Mouse (Mus musculus) intestine, embryonic 16.5 days (tissue): ENCODE results near the gene Ppfibp2. TPM values are rescaled to one million over a fixed set of nuclear protein-coding genes. Genes with fewer than 3 reads are reported as not detected.
A peak's percentile ranks its signal among the peaks of the same experiment; 100 is the strongest.

Experiments
- ATAC-seq: fragments of 200-750 bp; cut with Nextera tagmentation; 2 replicates; pipeline ENCODE4 v1.8.0; 2017; ENCODE audit warnings: moderate TSS enrichment, moderate library complexity
- H3K27ac ChIP-seq: fragments of 300-500 bp; sonication (generic); 2 replicates; pipeline ENCODE4 v1.5.1; 2014; ENCODE audit warnings: mild to moderate bottlenecking, low read length
- H3K27me3 ChIP-seq: fragments of 300-500 bp; sonication (generic); replicated peaks from 2 replicates; pipeline ENCODE4 v1.6.1; 2014; ENCODE audit warnings: low read length, control low read depth, mixed read lengths; ENCODE audit not compliant: control insufficient read depth, insufficient read depth
- H3K36me3 ChIP-seq: fragments of 300-500 bp; sonication (generic); 2 replicates; pipeline ENCODE4 v1.6.1; 2014; ENCODE audit warnings: low read length, control low read depth; ENCODE audit not compliant: control insufficient read depth, insufficient read depth
- H3K4me1 ChIP-seq: fragments of 300-500 bp; sonication (generic); 2 replicates; pipeline ENCODE4 v1.6.1; 2014; ENCODE audit warnings: low read length, control low read depth, mixed read lengths; ENCODE audit not compliant: control insufficient read depth, insufficient read depth
- H3K4me2 ChIP-seq: fragments of 300-500 bp; sonication (generic); 2 replicates; pipeline ENCODE4 v1.6.1; 2014; ENCODE audit warnings: low read depth, low read length, control low read depth
- H3K4me3 ChIP-seq: fragments of 300-500 bp; sonication (generic); 2 replicates; pipeline ENCODE4 v1.5.1; 2014; ENCODE audit warnings: mild to moderate bottlenecking, low read length
- H3K9ac ChIP-seq: fragments of 300-500 bp; sonication (generic); 2 replicates; pipeline ENCODE4 v1.6.1; 2014; ENCODE audit warnings: low read depth, low read length
- H3K9me3 ChIP-seq: fragments of 300-500 bp; sonication (generic); 2 replicates; pipeline ENCODE4 v1.6.1; 2016; ENCODE audit warnings: low read length, control low read depth; ENCODE audit not compliant: control insufficient read depth
- WGBS: fragments of 180-500 bp; shearing (Covaris S2); extraction: QIAGEN DNeasy Blood & Tissue Kit; methylation state at CpG from one replicate; pipeline ENCODE4 v1.1.7; 2014; 5-methylcytosine and 5-hydroxymethylcytosine counted together
- polyA plus RNA-seq: library from polyadenylated mRNA; unstranded; fragments of >200 nt; fragmentation: Nextera tagmentation; extraction: Ambion mirVana; gene quantifications from 2 replicates; pipeline ENCODE4 v1.2.1, GENCODE M21; 2015

Gene Ppfibp2
- 13.7 and 14.7 TPM in 2 replicates for polyA plus RNA-seq

DNA sequence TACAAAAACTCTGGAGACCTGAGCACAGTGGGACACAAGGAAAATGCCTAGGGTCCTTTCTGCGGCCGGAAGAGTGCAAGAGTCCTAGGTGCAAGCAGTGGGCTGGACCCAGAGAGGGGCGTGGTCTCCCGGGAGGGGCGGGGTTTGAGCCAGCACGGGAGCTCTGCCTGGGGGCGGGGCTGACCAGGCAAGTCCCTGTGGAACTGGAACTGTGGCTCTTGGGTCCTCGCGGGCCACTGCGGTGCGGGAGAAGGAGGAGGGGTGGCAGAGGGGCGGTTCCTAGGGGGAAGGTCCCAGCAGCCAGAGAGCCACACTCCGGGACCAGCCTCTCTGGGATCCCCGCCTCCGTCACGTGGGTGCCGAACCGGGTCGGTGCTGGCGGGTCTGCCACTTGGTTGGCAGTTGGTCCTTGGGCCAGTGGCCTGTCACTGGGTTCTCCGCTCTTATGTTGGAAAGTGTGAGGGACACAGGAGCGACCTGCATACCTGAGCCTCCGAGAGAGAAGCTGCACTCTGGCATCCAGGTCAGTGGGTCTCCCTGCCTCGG lies at the start of gene Ppfibp2:
Ppfibp2 (plus strand) TSS at position 351 of the 546 bp plus-strand sequence.
- ATAC-seq: peak; percentile 99
- no peaks in the 10 kb centered on the region for H3K36me3 ChIP-seq
- WGBS: under 1% methylated on average over 18 of the region's 24 CpGs

DNA sequence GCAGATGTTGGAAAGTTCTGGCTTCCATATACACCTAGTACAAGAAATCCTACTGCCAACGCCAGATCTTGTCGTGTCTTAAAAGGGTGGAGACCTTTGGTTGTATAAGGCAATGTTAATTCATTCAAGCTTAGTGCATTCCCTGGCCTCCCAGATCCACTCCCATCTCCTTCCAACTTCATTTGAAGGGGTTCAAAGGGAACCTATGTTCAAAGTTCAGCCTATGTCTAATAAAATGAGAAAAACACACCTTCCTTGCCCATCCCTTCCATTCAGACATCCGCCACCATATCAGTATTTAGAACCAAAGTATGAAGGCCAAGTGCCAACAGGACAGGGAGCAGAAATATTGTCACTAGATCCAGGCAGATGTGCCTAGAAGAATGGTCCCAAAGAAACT lies 47.1 kb upstream of the Ppfibp2 start:
- H3K27ac ChIP-seq: no peak overlapping the region
- H3K36me3 ChIP-seq: no peaks in the 10 kb centered on the region
- no peaks in the 10 kb centered on the region for H3K27me3 ChIP-seq
- no peak overlapping the region for H3K9ac ChIP-seq
- no peaks in the 10 kb centered on the region for H3K9me3 ChIP-seq
- WGBS: 79% methylated on average over 3 of the region's 3 CpGs
- ATAC-seq: peak; percentile 59
- no peak overlapping the region for H3K4me2 ChIP-seq
- H3K4me1 ChIP-seq: no peaks in the 10 kb centered on the region
- no peak overlapping the region for H3K4me3 ChIP-seq

More for the DNA sequence above, at the start of gene Ppfibp2:
- Histone ChIP-seq H3K9me3 (no peaks in the 10 kb centered on the region), H3K4me3 (peak within 1 kb of the TSS; percentile 65), H3K9ac (peak within 1 kb of the TSS; percentile 69), H3K4me2 (peak within 1 kb of the TSS; percentile 95), H3K4me1 (0 out of 2 replicates have a peak, but pooled peaks cover 6% of the 10 kb centered on the region), H3K27me3 (no peaks in the 10 kb centered on the region), H3K27ac (peak within 1 kb of the TSS; percentile 82)

DNA sequence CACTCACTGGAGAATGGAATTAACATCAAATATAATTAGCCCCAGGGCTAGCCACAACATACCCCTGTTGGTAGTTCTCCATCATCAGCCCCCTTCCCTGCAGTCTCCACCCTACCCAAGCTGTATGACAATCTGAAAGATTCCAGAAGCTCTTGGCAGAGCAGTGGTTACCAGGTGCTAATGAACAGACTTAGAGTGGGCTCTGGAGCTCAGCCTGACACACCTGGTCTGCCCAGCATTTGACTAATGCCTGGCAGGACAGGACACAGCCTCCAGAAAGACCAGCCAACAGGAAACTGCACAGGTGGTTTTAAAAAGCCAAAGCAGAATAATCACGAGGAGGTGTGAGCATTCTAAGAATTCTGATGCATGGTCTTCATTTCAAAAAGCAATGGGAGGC lies 41.5 kb upstream of the Ppfibp2 start:
- no peaks in the 10 kb centered on the region for H3K9me3 ChIP-seq
- H3K4me2 ChIP-seq: no peak overlapping the region
- H3K9ac ChIP-seq: no peak overlapping the region
- no peak overlapping the region for H3K27ac ChIP-seq
- 62% methylated on average over 1 of the region's 1 CpGs for WGBS
- H3K36me3 ChIP-seq: no peaks in the 10 kb centered on the region
- no peaks in the 10 kb centered on the region for H3K4me1 ChIP-seq
- ATAC-seq: no peak
- no peaks in the 10 kb centered on the region for H3K27me3 ChIP-seq
- H3K4me3 ChIP-seq: no peak overlapping the region

DNA sequence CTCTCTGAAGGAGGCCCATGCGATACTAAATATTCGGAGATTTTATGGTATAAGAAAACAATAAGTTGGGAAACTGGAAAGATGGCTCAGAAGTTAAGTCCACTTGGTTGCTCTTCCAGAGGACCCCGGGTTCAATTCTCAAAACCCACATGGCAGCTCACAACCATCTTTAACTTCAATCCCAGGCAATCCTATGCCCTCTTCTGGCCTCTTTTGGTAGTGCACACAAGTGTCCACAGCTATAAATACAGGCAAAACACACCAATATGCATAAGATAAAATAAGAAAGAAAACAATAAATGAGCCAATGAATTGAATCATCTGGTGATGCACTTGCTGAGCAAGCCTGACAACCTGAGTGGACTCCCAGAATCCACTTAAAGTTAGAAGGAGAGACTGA lies 39.1 kb upstream of the Ppfibp2 start:
- Histone ChIP-seq H3K4me1 (no peaks in the 10 kb centered on the region), H3K27me3 (no peaks in the 10 kb centered on the region), H3K4me3 (no peak overlapping the region), H3K36me3 (no peaks in the 10 kb centered on the region), H3K27ac (no peak overlapping the region), H3K4me2 (no peak overlapping the region), H3K9ac (no peak overlapping the region), H3K9me3 (no peaks in the 10 kb centered on the region)
- 88% methylated on average over 3 of the region's 3 CpGs for WGBS
- ATAC-seq: no peak

DNA sequence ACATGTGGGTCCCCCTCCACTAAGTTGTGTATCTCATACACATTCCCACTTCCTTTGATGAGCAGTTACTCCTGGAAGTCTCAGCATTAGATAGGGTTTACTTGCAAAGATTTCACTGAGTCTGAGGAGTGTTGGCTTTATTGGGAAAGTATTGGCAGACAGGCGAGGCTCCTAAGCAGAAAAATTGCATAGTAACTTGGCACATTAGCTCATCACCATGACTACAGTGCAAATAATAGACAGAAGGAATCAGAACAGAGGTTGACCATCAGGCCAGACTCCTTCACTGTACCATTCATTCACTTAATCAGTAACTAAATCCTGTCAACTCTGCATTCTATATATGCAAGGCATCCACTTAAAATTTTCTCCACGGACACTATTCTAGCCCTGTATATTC lies 34.3 kb upstream of the Ppfibp2 start:
- no peaks in the 10 kb centered on the region for H3K36me3 ChIP-seq
- no peak for ATAC-seq
- H3K9ac ChIP-seq: no peak overlapping the region
- no peak overlapping the region for H3K4me2 ChIP-seq
- 48% methylated on average over 2 of the region's 2 CpGs for WGBS
- H3K4me1 ChIP-seq: no peaks in the 10 kb centered on the region
- no peaks in the 10 kb centered on the region for H3K9me3 ChIP-seq
- no peaks in the 10 kb centered on the region for H3K27me3 ChIP-seq
- no peak overlapping the region for H3K4me3 ChIP-seq
- H3K27ac ChIP-seq: no peak overlapping the region

DNA sequence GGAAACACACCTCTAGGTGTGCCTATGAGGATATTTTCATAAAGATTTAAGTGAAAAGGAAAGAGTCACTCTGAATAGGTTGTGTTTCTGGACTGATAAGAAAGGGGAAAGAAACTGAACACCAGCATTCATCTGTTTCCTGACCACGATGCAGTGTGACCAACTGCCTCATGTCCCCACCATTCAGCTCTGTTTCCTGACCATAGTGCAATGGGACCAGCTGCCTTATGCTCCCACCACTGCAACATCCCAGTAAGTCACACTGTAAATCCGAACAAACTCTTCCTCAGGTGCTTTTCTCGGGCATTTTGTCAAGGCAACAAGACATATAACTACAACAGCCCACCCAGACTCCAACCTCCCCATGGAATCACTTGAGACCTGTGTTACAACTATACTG lies 33.4 kb upstream of the Ppfibp2 start:
- no peak overlapping the region for H3K9ac ChIP-seq
- no peaks in the 10 kb centered on the region for H3K9me3 ChIP-seq
- WGBS: 69% methylated on average over 3 of the region's 3 CpGs
- ATAC-seq: no peak
- H3K27ac ChIP-seq: no peak overlapping the region
- no peaks in the 10 kb centered on the region; the same call in 1 of the 2 replicates for H3K4me1 ChIP-seq
- no peak overlapping the region for H3K4me3 ChIP-seq
- no peaks in the 10 kb centered on the region for H3K27me3 ChIP-seq
- no peak overlapping the region for H3K4me2 ChIP-seq
- H3K36me3 ChIP-seq: no peaks in the 10 kb centered on the region

DNA sequence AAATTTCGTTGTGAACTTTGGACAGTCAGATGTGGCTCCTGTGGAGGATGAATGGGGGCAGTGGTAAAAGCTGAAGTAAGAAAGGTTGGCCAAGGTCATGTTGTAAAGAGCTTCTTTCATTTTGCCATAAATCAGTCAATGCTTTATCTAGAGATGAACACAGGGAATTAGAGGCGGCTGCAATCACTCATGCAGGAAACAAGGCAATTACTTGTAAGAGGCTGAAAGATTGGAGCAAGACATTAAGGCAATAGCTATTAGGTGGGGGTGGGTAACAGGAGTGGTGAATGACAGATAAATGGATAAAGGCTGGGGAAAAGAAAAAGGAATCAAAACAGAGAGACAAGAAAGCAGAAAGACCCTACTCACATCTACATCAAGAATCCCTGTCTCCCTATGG lies 31.3 kb upstream of the Ppfibp2 start:
- 32% methylated on average over 2 of the region's 2 CpGs for WGBS
- Histone ChIP-seq H3K4me3 (no peak overlapping the region), H3K4me2 (no peak overlapping the region), H3K27me3 (no peaks in the 10 kb centered on the region), H3K9me3 (no peaks in the 10 kb centered on the region), H3K4me1 (peaks cover 11% of the 10 kb centered on the region; the same call in 1 of the 2 replicates), H3K36me3 (no peaks in the 10 kb centered on the region), H3K27ac (no peak overlapping the region), H3K9ac (no peak overlapping the region)
- ATAC-seq: 0 out of 2 replicates have a peak, but pooled peaks have one; percentile 14

DNA sequence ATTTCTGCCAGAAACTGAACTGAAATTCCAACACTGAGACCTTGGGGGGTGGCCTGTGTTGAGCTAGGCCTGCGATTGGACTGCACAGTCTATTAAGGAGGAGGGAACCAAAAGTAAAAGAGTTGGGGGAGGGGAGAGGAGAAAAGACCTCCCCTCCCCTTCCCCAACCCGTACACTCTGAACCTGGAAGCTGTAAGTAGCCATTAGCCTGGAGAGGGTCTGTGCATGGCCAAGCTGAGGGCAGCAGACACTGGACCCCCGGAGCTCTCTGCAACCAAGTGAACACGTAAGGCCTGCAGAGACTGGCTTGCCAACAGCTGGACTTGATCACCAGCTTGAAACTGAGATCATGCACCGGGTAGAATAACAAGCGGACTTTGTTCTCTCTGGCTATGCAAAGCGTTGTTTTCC lies 27.7 kb upstream of the Ppfibp2 start, which contains the start of gene Olfml1:
Olfml1 (plus strand) TSS at position 186 of the 411 bp plus-strand sequence.
- H3K27me3 ChIP-seq: no peaks in the 10 kb centered on the region
- peaks cover 14% of the 10 kb centered on the region; the same call in 1 of the 2 replicates for H3K4me1 ChIP-seq
- H3K9me3 ChIP-seq: no peaks in the 10 kb centered on the region; the same call in 1 of the 2 replicates
- H3K4me3 ChIP-seq: peak within 1 kb of the TSS; percentile 42
- H3K36me3 ChIP-seq: 0 out of 2 replicates have a peak, but pooled peaks cover 5% of the 10 kb centered on the region
- peak within 1 kb of the TSS; percentile 55 for H3K9ac ChIP-seq
- H3K4me2 ChIP-seq: peak within 1 kb of the TSS; percentile 45
- ATAC-seq: peak; percentile 88
- peak within 1 kb of the TSS; percentile 83 for H3K27ac ChIP-seq
- 20% methylated on average over 7 of the region's 7 CpGs for WGBS

DNA sequence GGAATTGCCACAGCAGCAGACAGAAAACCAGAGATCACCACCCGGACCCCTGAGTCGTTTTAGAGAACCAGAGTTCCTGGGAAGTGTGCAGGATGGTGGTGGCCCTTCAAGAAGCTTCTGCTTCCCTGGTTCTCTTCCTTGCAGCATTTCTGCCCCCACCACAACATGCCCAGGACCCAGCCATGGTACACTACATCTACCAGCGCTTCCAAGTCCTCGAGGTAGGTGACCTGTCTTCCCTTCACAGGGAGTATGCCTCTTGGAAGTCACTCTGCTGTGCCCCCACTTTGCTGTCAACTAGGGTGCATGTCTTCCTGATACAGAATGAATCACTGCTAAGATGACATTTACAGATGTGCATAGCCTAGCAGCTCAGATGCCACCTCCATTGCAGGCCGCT lies 27.3 kb upstream of the Ppfibp2 start:
- WGBS: 41% methylated on average over 5 of the region's 5 CpGs
- H3K4me2 ChIP-seq: peak overlapping the region; percentile 45
- no peaks in the 10 kb centered on the region for H3K27me3 ChIP-seq
- H3K9ac ChIP-seq: peak overlapping the region; percentile 55
- no peaks in the 10 kb centered on the region; the same call in 1 of the 2 replicates for H3K9me3 ChIP-seq
- no peak; the same call in none of the 2 replicates for ATAC-seq
- H3K27ac ChIP-seq: peak overlapping the region; percentile 83
- H3K4me3 ChIP-seq: peak overlapping the region; percentile 42
- H3K36me3 ChIP-seq: peaks cover 5% of the 10 kb centered on the region; the same call in 1 of the 2 replicates
- H3K4me1 ChIP-seq: peaks cover 14% of the 10 kb centered on the region; the same call in 1 of the 2 replicates
